Mouse (Mus musculus) thymus, adult 2 months (tissue): Measurements from ENCODE around the gene Mgll. TPM values are rescaled to one million over a fixed set of nuclear protein-coding genes. Genes with fewer than 3 reads are reported as not detected.

Experiments used
- DNase-seq: peaks from one replicate; pipeline ENCODE4 v3.0.0; 2021
- H3K27ac ChIP-seq: fragments of 200-500 bp; 2 replicates; pipeline ENCODE4 v1.5.1; 2012; ENCODE audit warnings: low read length, control low read depth; ENCODE audit not compliant: control insufficient read depth, insufficient read depth
- H3K27me3 ChIP-seq: fragments of 200-500 bp; 2 replicates; pipeline ENCODE4 v1.6.1; 2012; ENCODE audit warnings: mild to moderate bottlenecking, low read length, moderate library complexity, mixed read lengths; ENCODE audit not compliant: control insufficient read depth, insufficient read depth
- H3K36me3 ChIP-seq: fragments of 200-500 bp; 2 replicates; pipeline ENCODE4 v1.6.1; 2012; ENCODE audit warnings: mild to moderate bottlenecking, low read length, moderate library complexity; ENCODE audit not compliant: control insufficient read depth, insufficient read depth
- H3K4me1 ChIP-seq: fragments of 200-500 bp; replicated peaks from 2 replicates; pipeline ENCODE4 v1.6.1; 2012; ENCODE audit warnings: low read length; ENCODE audit not compliant: control insufficient read depth, insufficient read depth
- H3K4me3 ChIP-seq: fragments of 200-500 bp; 2 replicates; pipeline ENCODE4 v1.5.1; 2012; ENCODE audit warnings: mild to moderate bottlenecking, low read length, control low read depth, moderate library complexity; ENCODE audit not compliant: control insufficient read depth, insufficient read depth
- CTCF ChIP-seq: fragments of 200-500 bp; IDR thresholded peaks from 2 replicates; pipeline ENCODE4 v1.5.1; 2012; ENCODE audit warnings: mild to moderate bottlenecking, control low read depth, low read length, moderate library complexity, borderline replicate concordance; ENCODE audit not compliant: control insufficient read depth, poor library complexity, insufficient read depth; ENCODE audit errors: extremely low read depth
- POLR2A ChIP-seq: fragments of 200-500 bp; IDR thresholded peaks from 2 replicates; pipeline ENCODE4 v1.6.1; 2012; ENCODE audit warnings: mild to moderate bottlenecking, low read length, control low read depth, moderate library complexity; ENCODE audit not compliant: control insufficient read depth, poor library complexity, insufficient read depth; ENCODE audit errors: extremely low read depth
- WGBS: fragments of 180-500 bp; shearing (Covaris S2); methylation state at CpG from one replicate; pipeline ENCODE4 v1.1.7; 2018; 5-methylcytosine and 5-hydroxymethylcytosine counted together
- polyA plus RNA-seq: library from polyadenylated mRNA; depleted of rRNA; stranded (reverse); fragments of >200 nt; gene quantifications from 2 replicates; pipeline ENCODE4 v1.2.3, GENCODE M21; 2012

Gene Mgll
- polyA plus RNA-seq, 1 experiment: 60.3 TPM

DNA sequence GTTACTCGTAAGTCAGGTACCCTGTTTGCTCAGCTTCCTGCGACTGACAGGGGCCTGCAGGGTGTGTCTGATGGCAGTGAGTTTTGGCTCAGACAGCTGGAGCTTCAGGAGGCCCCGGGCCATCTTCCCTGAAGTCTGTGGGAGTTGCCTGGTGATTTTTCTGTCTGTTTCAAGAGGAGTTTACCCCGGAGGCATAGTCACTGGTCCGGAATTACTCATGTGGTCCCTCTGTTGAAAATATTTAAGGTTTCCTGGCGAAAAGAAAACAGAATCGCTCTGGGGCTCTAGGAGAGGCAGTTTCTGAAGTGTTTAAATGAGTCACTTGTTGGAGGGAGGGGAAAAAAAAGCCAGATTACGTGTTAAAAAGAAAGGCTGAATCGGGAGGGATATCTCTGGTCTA is 49.8 kb downstream of the Mgll start:
- 86% methylated on average over 9 of the region's 9 CpGs for WGBS

DNA sequence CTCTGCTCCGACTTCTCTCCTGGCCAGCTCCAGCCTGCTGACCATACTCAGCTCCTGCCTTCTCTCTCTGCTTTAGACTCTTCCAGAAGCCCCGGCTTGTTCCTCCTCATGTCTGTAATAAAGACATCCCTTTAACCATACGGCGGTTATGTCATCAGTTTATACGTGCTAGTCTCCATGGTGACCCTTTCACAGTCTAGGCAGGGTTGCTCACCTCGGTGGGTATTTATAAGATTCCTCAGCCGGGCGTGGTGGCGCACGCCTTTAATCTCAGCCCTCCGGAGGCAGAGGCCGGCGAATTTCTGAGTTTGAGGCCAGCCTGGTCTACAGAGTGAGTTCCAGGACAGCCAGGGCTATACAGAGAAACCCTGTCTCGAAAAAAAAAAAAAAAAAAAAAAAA is 51.1 kb downstream of the Mgll start:
- H3K27ac ChIP-seq: no peak overlapping the region
- no peak for DNase-seq
- H3K4me1 ChIP-seq: peaks cover 13% of the 10 kb centered on the region
- H3K27me3 ChIP-seq: no peaks in the 10 kb centered on the region
- 90% methylated on average over 14 of the region's 14 CpGs for WGBS
- no peak for TF ChIP-seq CTCF
- TF ChIP-seq POLR2A: no peak
- H3K4me3 ChIP-seq: no peak overlapping the region
- no peaks in the 10 kb centered on the region for H3K36me3 ChIP-seq

More for the DNA sequence above, 49.8 kb downstream of the Mgll start:
- Histone ChIP-seq H3K36me3 (no peaks in the 10 kb centered on the region), H3K4me3 (no peak overlapping the region), H3K27me3 (no peaks in the 10 kb centered on the region), H3K4me1 (peaks cover 23% of the 10 kb centered on the region), H3K27ac (no peak overlapping the region)
- TF ChIP-seq POLR2A: no peak
- TF ChIP-seq CTCF: no peak
- no peak for DNase-seq

GRCm38 (mm10) chr6:88776336-88776923 is 52.2 kb downstream of the Mgll start:
- no peak overlapping the region for H3K4me3 ChIP-seq
- 79% methylated on average over 13 of the region's 13 CpGs for WGBS
- H3K36me3 ChIP-seq: no peaks in the 10 kb centered on the region
- H3K27ac ChIP-seq: no peak overlapping the region
- H3K27me3 ChIP-seq: no peaks in the 10 kb centered on the region
- DNase-seq: no peak
- H3K4me1 ChIP-seq: peaks cover 4% of the 10 kb centered on the region; the same call in 1 of the 2 replicates
- TF ChIP-seq POLR2A (no peak), CTCF (no peak)

DNA sequence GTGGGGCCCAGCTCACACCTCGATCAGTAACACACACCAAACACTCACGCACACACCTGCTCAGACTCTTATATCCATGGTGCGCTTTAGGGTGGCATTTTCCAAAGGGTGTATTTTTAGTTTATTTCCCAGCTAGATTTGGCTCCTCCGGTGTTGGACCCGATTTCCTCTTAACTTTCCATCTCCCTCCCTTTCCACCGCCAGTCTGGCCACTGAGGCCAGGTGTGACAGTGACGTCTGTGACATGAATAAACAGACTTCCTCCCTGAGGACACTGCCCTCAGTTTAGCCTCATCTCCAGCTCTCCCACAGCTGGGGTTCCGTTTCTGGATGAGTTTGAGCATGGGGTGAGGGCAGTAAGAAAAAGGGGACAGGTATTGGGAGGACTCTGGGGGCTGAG is 52.8 kb downstream of the Mgll start:
- peaks cover 4% of the 10 kb centered on the region; the same call in 1 of the 2 replicates for H3K4me1 ChIP-seq
- H3K36me3 ChIP-seq: no peaks in the 10 kb centered on the region
- H3K4me3 ChIP-seq: no peak overlapping the region
- WGBS: 74% methylated on average over 8 of the region's 8 CpGs
- DNase-seq: no peak
- no peak overlapping the region for H3K27ac ChIP-seq
- H3K27me3 ChIP-seq: no peaks in the 10 kb centered on the region
- TF ChIP-seq CTCF (no peak), POLR2A (no peak)

DNA sequence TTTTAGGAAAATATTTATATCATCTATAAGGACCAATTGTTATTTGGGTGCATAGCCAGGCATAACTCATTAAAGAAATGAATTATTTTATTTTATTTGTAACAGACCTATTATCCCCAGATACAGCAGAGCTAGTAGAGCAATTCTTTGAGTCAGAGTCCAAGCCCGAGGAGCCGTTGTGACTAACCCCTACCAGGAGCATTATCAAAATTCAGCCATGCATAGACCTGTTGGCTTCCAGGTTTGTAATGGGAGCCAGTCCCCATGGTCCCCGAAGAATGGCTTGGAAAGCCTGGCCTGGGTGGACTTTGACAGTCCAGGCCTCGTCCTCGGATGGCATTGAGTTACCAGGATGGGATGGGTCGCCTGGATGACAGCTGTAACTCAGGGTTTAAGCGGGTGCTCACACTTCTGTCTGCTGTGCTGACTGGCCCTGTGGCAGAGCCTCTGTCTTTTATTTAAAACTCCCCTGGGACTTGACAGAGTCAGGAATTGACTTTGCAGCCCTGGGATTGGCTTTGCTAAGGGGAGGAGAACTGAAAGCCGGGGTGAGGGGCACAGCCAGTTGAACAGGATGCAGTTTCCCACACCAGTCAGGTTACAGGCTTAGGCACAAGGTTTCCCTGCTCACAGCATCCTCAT is 54.0 kb downstream of the Mgll start:
- WGBS: 89% methylated on average over 8 of the region's 8 CpGs
- Histone ChIP-seq H3K4me3 (no peak overlapping the region), H3K4me1 (peaks cover under 1% of the 10 kb centered on the region; the same call in 1 of the 2 replicates), H3K27ac (no peak overlapping the region), H3K27me3 (no peaks in the 10 kb centered on the region), H3K36me3 (no peaks in the 10 kb centered on the region)
- DNase-seq: no peak
- TF ChIP-seq POLR2A (no peak), CTCF (no peak)

DNA sequence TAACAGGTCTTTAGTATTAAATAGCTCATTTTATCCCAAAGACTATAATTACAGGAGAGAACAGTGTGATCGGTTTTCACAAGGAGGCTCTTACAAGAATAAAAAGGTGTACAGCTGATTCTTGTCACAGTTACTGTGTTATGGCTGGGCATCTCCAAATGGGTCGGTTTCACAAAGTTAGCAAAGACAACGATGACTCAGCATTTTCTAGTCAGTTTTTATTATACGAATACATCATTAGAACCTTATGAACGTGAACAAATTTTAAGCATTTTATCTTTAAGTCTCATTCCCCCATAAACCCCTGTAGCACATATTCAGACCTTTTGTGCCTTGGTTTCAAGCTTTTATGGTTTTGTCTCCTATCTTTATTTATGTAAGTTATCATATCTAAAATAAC is 55.5 kb downstream of the Mgll start:
- Histone ChIP-seq H3K4me3 (no peak overlapping the region), H3K27ac (no peak overlapping the region), H3K36me3 (no peaks in the 10 kb centered on the region), H3K4me1 (no peaks in the 10 kb centered on the region), H3K27me3 (no peaks in the 10 kb centered on the region)
- no peak for DNase-seq
- TF ChIP-seq CTCF: no peak
- no peak for TF ChIP-seq POLR2A
- 80% methylated on average over 5 of the region's 5 CpGs for WGBS
